Mouse (Mus musculus): ENCODE results near the gene Fam69a. TPM values are rescaled to one million over a fixed set of nuclear protein-coding genes. Genes with fewer than 3 reads are reported as not detected.

Fam69a gene
- polyA plus RNA-seq, 1 experiment from 2014 or later = 20.9 TPM

GRCm38 (mm10) chr5:108009721-108010120 lies 22.8 kb upstream of the Fam69a start:
- Histone ChIP-seq H3K27me3 (replicated peaks) (no peaks in the 10 kb centered on the region), H3K36me3 (no peaks in the 10 kb centered on the region), H3K9me3 (no peaks in the 10 kb centered on the region), H3K4me3 (replicated peaks) (no peak overlapping the region), H3K27ac (no peak overlapping the region), H3K9ac (no peak overlapping the region), H3K4me2 (replicated peaks) (no peak overlapping the region), H3K4me1 (replicated peaks) (no peaks in the 10 kb centered on the region)
- no peak for ATAC-seq
- WGBS = 30% methylated on average over 2 of the region's 2 CpGs

- no peak overlapping the region for H3K4me3 ChIP-seq (replicated peaks)
- no peak overlapping the region for H3K27ac ChIP-seq
- no peak overlapping the region for H3K9ac ChIP-seq
- no peak for ATAC-seq
- H3K27me3 ChIP-seq (replicated peaks) = no peaks in the 10 kb centered on the region
- H3K4me1 ChIP-seq (replicated peaks) = no peaks in the 10 kb centered on the region
- no peaks in the 10 kb centered on the region for H3K36me3 ChIP-seq
- H3K4me2 ChIP-seq (replicated peaks) = no peak overlapping the region
- no peaks in the 10 kb centered on the region for H3K9me3 ChIP-seq
- WGBS = 32% methylated on average over 2 of the region's 2 CpGs
Measured at GRCm38 (mm10) chr5:108005134-108005533, 18.2 kb upstream of the Fam69a start.

GRCm38 (mm10) chr5:108002734-108003133 lies 15.8 kb upstream of the Fam69a start:
- H3K27me3 ChIP-seq (replicated peaks) = no peaks in the 10 kb centered on the region
- H3K4me1 ChIP-seq (replicated peaks) = no peaks in the 10 kb centered on the region
- H3K9me3 ChIP-seq = no peaks in the 10 kb centered on the region
- ATAC-seq = no peak
- no peaks in the 10 kb centered on the region for H3K36me3 ChIP-seq
- no peak overlapping the region for H3K4me2 ChIP-seq (replicated peaks)
- H3K4me3 ChIP-seq (replicated peaks) = no peak overlapping the region
- WGBS = 72% methylated on average over 5 of the region's 5 CpGs
- H3K9ac ChIP-seq = no peak overlapping the region
- no peak overlapping the region for H3K27ac ChIP-seq

GRCm38 (mm10) chr5:108000776-108001548 lies 14.1 kb upstream of the Fam69a start:
- Histone ChIP-seq H3K27me3 (replicated peaks) (no peaks in the 10 kb centered on the region), H3K4me1 (replicated peaks) (no peaks in the 10 kb centered on the region), H3K4me2 (replicated peaks) (peak overlapping the region; percentile 58), H3K9me3 (no peaks in the 10 kb centered on the region), H3K36me3 (no peaks in the 10 kb centered on the region), H3K4me3 (replicated peaks) (peak overlapping the region; percentile 46), H3K27ac (no peak overlapping the region), H3K9ac (peak overlapping the region; percentile 44; the same call in 1 of the 2 replicates)
- ATAC-seq = peak; percentile 83
- WGBS = 17% methylated on average over 20 of the region's 20 CpGs

GRCm38 (mm10) chr5:107997717-107998116 lies 10.8 kb upstream of the Fam69a start:
- Histone ChIP-seq H3K4me3 (replicated peaks) (no peak overlapping the region), H3K9me3 (no peaks in the 10 kb centered on the region), H3K36me3 (no peaks in the 10 kb centered on the region), H3K4me2 (replicated peaks) (no peak overlapping the region), H3K27me3 (replicated peaks) (no peaks in the 10 kb centered on the region), H3K4me1 (replicated peaks) (no peaks in the 10 kb centered on the region), H3K9ac (no peak overlapping the region), H3K27ac (no peak overlapping the region)
- 63% methylated on average over 7 of the region's 7 CpGs for WGBS
- ATAC-seq = no peak

GRCm38 (mm10) chr5:107995936-107996335 lies 9.1 kb upstream of the Fam69a start:
- WGBS = 83% methylated on average over 2 of the region's 2 CpGs
- H3K27ac ChIP-seq = no peak overlapping the region
- no peaks in the 10 kb centered on the region for H3K9me3 ChIP-seq
- no peaks in the 10 kb centered on the region for H3K4me1 ChIP-seq (replicated peaks)
- H3K36me3 ChIP-seq = no peaks in the 10 kb centered on the region
- no peak overlapping the region for H3K4me3 ChIP-seq (replicated peaks)
- no peaks in the 10 kb centered on the region for H3K27me3 ChIP-seq (replicated peaks)
- no peak for ATAC-seq
- no peak overlapping the region for H3K4me2 ChIP-seq (replicated peaks)
- no peak overlapping the region for H3K9ac ChIP-seq

GRCm38 (mm10) chr5:107987835-107988251 lies 958 bp upstream of the Fam69a start:
- peak overlapping the region; percentile 92 for H3K4me2 ChIP-seq (replicated peaks)
- H3K27ac ChIP-seq = peak overlapping the region; percentile 82
- peak overlapping the region; percentile 90 for H3K4me3 ChIP-seq (replicated peaks)
- H3K9me3 ChIP-seq = no peaks in the 10 kb centered on the region
- H3K36me3 ChIP-seq = no peaks in the 10 kb centered on the region
- WGBS = 9% methylated on average over 5 of the region's 5 CpGs
- ATAC-seq = peak; percentile 57
- H3K9ac ChIP-seq = peak overlapping the region; percentile 47
- no peaks in the 10 kb centered on the region for H3K27me3 ChIP-seq (replicated peaks)
- 0 out of 2 replicates have a peak, but pooled peaks cover 4% of the 10 kb centered on the region for H3K4me1 ChIP-seq (replicated peaks)

GRCm38 (mm10) chr5:107986255-107986966 lies 474 bp downstream of the Fam69a start:
- H3K9ac ChIP-seq = peak overlapping the region; percentile 68
- WGBS = 1% methylated on average over 28 of the region's 54 CpGs
- peak overlapping the region; percentile 92 for H3K4me2 ChIP-seq (replicated peaks)
- peak overlapping the region; percentile 85 for H3K27ac ChIP-seq
- peak overlapping the region; percentile 90 for H3K4me3 ChIP-seq (replicated peaks)
- no peaks in the 10 kb centered on the region for H3K36me3 ChIP-seq
- H3K4me1 ChIP-seq (replicated peaks) = 0 out of 2 replicates have a peak, but pooled peaks cover 4% of the 10 kb centered on the region
- no peaks in the 10 kb centered on the region for H3K27me3 ChIP-seq (replicated peaks)
- no peaks in the 10 kb centered on the region for H3K9me3 ChIP-seq
- peak; percentile 86 for ATAC-seq

- Histone ChIP-seq H3K27me3 (replicated peaks) (no peaks in the 10 kb centered on the region), H3K4me3 (replicated peaks) (no peak overlapping the region), H3K9ac (no peak overlapping the region), H3K27ac (no peak overlapping the region), H3K4me1 (replicated peaks) (0 out of 2 replicates have a peak, but pooled peaks cover 4% of the 10 kb centered on the region), H3K4me2 (replicated peaks) (no peak overlapping the region), H3K36me3 (no peaks in the 10 kb centered on the region), H3K9me3 (no peaks in the 10 kb centered on the region)
- ATAC-seq = no peak
- WGBS = 91% methylated on average over 5 of the region's 5 CpGs
Measured at GRCm38 (mm10) chr5:107983946-107984345, 2.9 kb downstream of the Fam69a start.

GRCm38 (mm10) chr5:107982016-107982415 lies 4.9 kb downstream of the Fam69a start:
- Histone ChIP-seq H3K4me3 (replicated peaks) (no peak overlapping the region), H3K9me3 (no peaks in the 10 kb centered on the region), H3K27me3 (replicated peaks) (no peaks in the 10 kb centered on the region), H3K36me3 (no peaks in the 10 kb centered on the region), H3K4me2 (replicated peaks) (no peak overlapping the region), H3K27ac (no peak overlapping the region), H3K9ac (no peak overlapping the region), H3K4me1 (replicated peaks) (peaks cover 5% of the 10 kb centered on the region)
- no peak for ATAC-seq
- WGBS = 64% methylated on average over 3 of the region's 3 CpGs

GRCm38 (mm10) chr5:107979901-107980300 lies 7.0 kb downstream of the Fam69a start:
- H3K36me3 ChIP-seq = no peaks in the 10 kb centered on the region
- no peak overlapping the region for H3K9ac ChIP-seq
- H3K4me2 ChIP-seq (replicated peaks) = no peak overlapping the region
- 66% methylated on average over 1 of the region's 1 CpGs for WGBS
- no peaks in the 10 kb centered on the region for H3K27me3 ChIP-seq (replicated peaks)
- H3K9me3 ChIP-seq = no peaks in the 10 kb centered on the region
- ATAC-seq = no peak
- H3K27ac ChIP-seq = no peak overlapping the region
- H3K4me1 ChIP-seq (replicated peaks) = peaks cover 5% of the 10 kb centered on the region
- H3K4me3 ChIP-seq (replicated peaks) = no peak overlapping the region

- ATAC-seq = peak; percentile 75
- Histone ChIP-seq H3K36me3 (no peaks in the 10 kb centered on the region), H3K4me3 (replicated peaks) (no peak overlapping the region), H3K9me3 (no peaks in the 10 kb centered on the region), H3K4me2 (replicated peaks) (no peak overlapping the region), H3K27me3 (replicated peaks) (no peaks in the 10 kb centered on the region), H3K27ac (no peak overlapping the region), H3K4me1 (replicated peaks) (peaks cover 6% of the 10 kb centered on the region), H3K9ac (no peak overlapping the region)
- WGBS = 72% methylated on average over 6 of the region's 6 CpGs
Measured at GRCm38 (mm10) chr5:107978289-107979035, 8.4 kb downstream of the Fam69a start.
